Mouse (Mus musculus) heart, embryonic 15.5 days (tissue): ENCODE measurements around the gene Espn. TPM values are rescaled to one million over a fixed set of nuclear protein-coding genes. Genes with fewer than 3 reads are reported as not detected.

Experiments
- ATAC-seq: fragments of 200-750 bp; cut with Nextera tagmentation; replicated peaks from 2 replicates; pipeline ENCODE4 v1.8.0; 2017; ENCODE audit warnings: low read depth, moderate TSS enrichment; ENCODE audit not compliant: insufficient number of reproducible peaks, insufficient read depth, low FRiP score
- H3K27ac ChIP-seq: fragments of 300-500 bp; sonication (generic); 2 replicates; pipeline ENCODE4 v1.5.1; 2015; ENCODE audit warnings: mild to moderate bottlenecking, inconsistent platforms
- H3K27me3 ChIP-seq: fragments of 300-500 bp; sonication (generic); 2 replicates; pipeline ENCODE4 v1.6.1; 2015; ENCODE audit warnings: inconsistent platforms
- H3K36me3 ChIP-seq: fragments of 300-500 bp; sonication (generic); 2 replicates; pipeline ENCODE4 v1.6.1; 2015; ENCODE audit warnings: mild to moderate bottlenecking, inconsistent platforms
- H3K4me1 ChIP-seq: fragments of 300-500 bp; sonication (generic); replicated peaks from 2 replicates; pipeline ENCODE4 v1.6.1; 2015; ENCODE audit warnings: inconsistent platforms
- H3K4me2 ChIP-seq: fragments of 300-500 bp; sonication (generic); 2 replicates; pipeline ENCODE4 v1.6.1; 2015; ENCODE audit warnings: inconsistent platforms, mild to moderate bottlenecking, moderate library complexity
- H3K4me3 ChIP-seq: fragments of 300-500 bp; sonication (generic); 2 replicates; pipeline ENCODE4 v1.5.1; 2015; ENCODE audit warnings: mild to moderate bottlenecking, inconsistent platforms
- H3K9ac ChIP-seq: fragments of 300-500 bp; sonication (generic); 2 replicates; pipeline ENCODE4 v1.6.1; 2015; ENCODE audit warnings: mild to moderate bottlenecking, inconsistent platforms
- H3K9me3 ChIP-seq: fragments of 300-500 bp; sonication (generic); replicated peaks from 2 replicates; pipeline ENCODE4 v1.6.1; 2016; ENCODE audit warnings: inconsistent platforms
- WGBS: fragments of 180-500 bp; shearing (Covaris S2); methylation state at CpG from one replicate; pipeline ENCODE4 v1.1.7; 2015; ENCODE audit warnings: mixed read lengths; 5-methylcytosine and 5-hydroxymethylcytosine counted together
- polyA plus RNA-seq: library from polyadenylated mRNA; unstranded; fragments of >200 nt; fragmentation: Nextera tagmentation; extraction: Ambion mirVana; gene quantifications from 2 replicates; pipeline ENCODE4 v1.2.1, GENCODE M21; 2015

The Espn gene
- polyA plus RNA-seq, 1 experiment from 2014 or later, result 0.93 TPM

DNA sequence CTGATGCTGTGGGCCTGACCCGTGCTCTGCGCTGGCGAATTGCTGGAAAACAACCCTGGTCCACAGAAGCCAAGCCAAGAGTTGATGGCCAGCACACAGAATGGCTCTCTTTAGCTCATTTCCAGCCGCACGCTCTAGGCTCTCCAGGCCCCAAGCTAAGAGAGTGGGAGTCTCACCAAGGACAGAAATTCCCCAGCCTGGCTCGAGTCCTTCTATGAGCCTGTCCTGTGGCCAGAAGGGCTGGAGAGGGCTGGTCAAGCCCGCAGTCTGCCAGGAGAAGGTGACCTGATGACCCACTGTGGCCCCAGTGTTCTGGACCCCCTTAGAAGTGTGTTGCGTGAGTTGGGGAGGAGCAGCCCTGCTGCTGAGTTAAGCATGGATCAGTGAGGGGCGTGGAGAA, 75.0 kb downstream of the Espn start:
- ATAC-seq, result no peak
- H3K4me1 ChIP-seq, result peaks cover 11% of the 10 kb centered on the region
- H3K27ac ChIP-seq, result no peak overlapping the region
- 82% methylated on average over 9 of the region's 9 CpGs for WGBS
- H3K4me3 ChIP-seq, result no peak overlapping the region
- no peak overlapping the region for H3K4me2 ChIP-seq
- H3K27me3 ChIP-seq, result no peaks in the 10 kb centered on the region; the same call in 1 of the 2 replicates
- no peaks in the 10 kb centered on the region for H3K36me3 ChIP-seq
- H3K9ac ChIP-seq, result no peak overlapping the region
- no peaks in the 10 kb centered on the region for H3K9me3 ChIP-seq

DNA sequence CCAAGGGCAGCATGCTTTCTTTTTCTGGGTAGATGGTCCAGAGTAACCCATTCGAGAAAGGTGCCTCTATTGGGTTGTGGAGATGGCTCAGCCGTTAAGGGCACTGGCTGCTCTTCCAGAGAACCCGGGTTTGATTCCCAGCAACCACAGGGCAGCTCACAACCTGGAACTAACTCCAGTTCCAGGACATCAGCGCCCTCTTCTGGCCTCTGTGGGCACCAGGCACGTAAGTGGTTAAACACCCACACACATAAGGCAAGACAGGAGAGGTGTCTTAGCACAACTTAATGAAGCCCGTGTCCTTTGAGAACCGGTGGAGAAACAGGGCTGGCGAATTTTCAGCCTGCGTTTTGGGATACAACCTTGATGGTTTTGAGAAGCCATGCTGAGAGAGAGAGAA, 77.6 kb downstream of the Espn start:
- H3K36me3 ChIP-seq, result no peaks in the 10 kb centered on the region
- no peaks in the 10 kb centered on the region; the same call in 1 of the 2 replicates for H3K27me3 ChIP-seq
- no peak overlapping the region for H3K4me3 ChIP-seq
- peaks cover 22% of the 10 kb centered on the region for H3K4me1 ChIP-seq
- 87% methylated on average over 9 of the region's 9 CpGs for WGBS
- H3K9me3 ChIP-seq, result no peaks in the 10 kb centered on the region
- no peak overlapping the region for H3K9ac ChIP-seq
- no peak for ATAC-seq
- H3K4me2 ChIP-seq, result no peak overlapping the region
- H3K27ac ChIP-seq, result no peak overlapping the region

DNA sequence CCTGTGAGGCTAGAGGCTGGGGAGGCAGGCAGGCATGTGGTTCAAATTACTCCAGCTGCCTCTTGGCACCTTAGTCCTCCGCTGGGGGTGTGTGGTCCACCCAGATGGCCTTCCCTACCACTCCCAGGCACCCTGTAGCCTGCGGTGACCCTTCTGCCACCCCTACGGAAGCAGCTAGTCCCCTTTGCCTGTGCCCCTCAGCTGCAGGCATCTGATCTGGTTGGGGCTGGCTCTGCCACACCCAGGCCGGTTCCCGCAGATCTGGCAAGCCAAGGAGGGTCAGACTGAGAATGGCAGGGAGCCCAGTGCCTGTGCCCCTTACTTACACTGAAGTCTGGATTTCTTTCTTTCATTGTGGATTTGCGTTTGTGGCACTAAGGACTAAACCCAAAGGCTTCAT, 78.5 kb downstream of the Espn start:
- peaks cover 22% of the 10 kb centered on the region for H3K4me1 ChIP-seq
- 80% methylated on average over 6 of the region's 6 CpGs for WGBS
- no peaks in the 10 kb centered on the region for H3K9me3 ChIP-seq
- no peak overlapping the region for H3K4me2 ChIP-seq
- ATAC-seq, result no peak
- no peak overlapping the region for H3K9ac ChIP-seq
- no peak overlapping the region for H3K4me3 ChIP-seq
- H3K27me3 ChIP-seq, result no peaks in the 10 kb centered on the region; the same call in 1 of the 2 replicates
- H3K36me3 ChIP-seq, result no peaks in the 10 kb centered on the region
- H3K27ac ChIP-seq, result no peak overlapping the region

DNA sequence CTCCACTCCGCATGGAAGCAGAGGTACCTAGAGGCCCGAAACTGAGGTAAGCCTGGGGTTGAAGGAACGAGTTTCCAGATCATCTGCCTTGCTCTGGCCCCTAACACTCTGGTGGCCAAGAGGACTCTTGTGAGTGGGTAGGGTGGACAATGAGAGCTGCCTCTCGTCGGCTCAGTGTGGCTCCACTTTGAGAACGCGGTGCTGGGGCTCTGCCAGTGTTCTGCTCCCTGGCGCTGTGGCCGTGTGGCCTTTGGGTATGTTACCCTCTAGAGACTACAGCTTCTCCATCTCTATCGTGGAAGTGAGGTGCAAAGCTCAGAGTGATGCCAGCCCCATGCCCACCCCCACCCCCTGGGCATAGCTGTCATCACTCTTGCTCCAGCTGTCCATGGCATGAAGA, 79.5 kb downstream of the Espn start:
- no peak overlapping the region for H3K4me3 ChIP-seq
- H3K9ac ChIP-seq, result no peak overlapping the region
- H3K9me3 ChIP-seq, result no peaks in the 10 kb centered on the region
- no peak overlapping the region for H3K4me2 ChIP-seq
- peaks cover 22% of the 10 kb centered on the region for H3K4me1 ChIP-seq
- no peaks in the 10 kb centered on the region; the same call in 1 of the 2 replicates for H3K27me3 ChIP-seq
- no peak for ATAC-seq
- no peak overlapping the region for H3K27ac ChIP-seq
- no peaks in the 10 kb centered on the region for H3K36me3 ChIP-seq
- 60% methylated on average over 10 of the region's 10 CpGs for WGBS

DNA sequence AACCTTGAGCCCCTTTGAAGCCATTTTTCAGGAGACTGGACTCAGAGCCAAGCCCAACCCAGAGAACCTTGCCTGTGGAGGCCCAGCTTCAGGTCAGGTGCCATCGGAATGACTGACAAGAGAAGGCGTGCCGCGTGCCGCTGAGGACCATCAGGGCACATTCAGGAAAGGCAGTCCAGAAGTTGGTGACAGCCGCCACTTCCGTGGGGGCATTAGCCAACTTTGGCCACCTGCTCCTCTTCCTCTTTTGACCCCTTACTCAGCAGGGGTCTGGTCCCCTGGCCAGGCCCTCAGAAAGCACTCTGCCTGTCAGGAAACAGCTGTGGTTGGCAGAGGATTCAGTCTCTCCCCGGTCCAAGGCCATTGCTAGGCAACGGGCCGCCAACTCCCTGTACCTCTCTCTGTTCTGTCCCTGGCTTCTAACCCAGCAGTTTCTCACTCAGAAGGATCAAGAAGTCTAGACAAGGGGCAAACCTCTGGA, 80.0 kb downstream of the Espn start, which contains the start of gene Plekhg5:
Gene Plekhg5, plus strand, starts transcription at position 378 of the 481 bp plus-strand sequence.
- H3K36me3 ChIP-seq, result no peaks in the 10 kb centered on the region
- no peaks in the 10 kb centered on the region; the same call in 1 of the 2 replicates for H3K27me3 ChIP-seq
- H3K9ac ChIP-seq, result no peak within 1 kb of the TSS
- H3K4me1 ChIP-seq, result peaks cover 22% of the 10 kb centered on the region
- H3K27ac ChIP-seq, result no peak within 1 kb of the TSS
- H3K9me3 ChIP-seq, result no peaks in the 10 kb centered on the region
- WGBS, result 43% methylated on average over 10 of the region's 10 CpGs
- ATAC-seq, result 0 out of 2 replicates have a peak, but pooled peaks have one; percentile 33
- no peak within 1 kb of the TSS for H3K4me2 ChIP-seq
- no peak within 1 kb of the TSS for H3K4me3 ChIP-seq

DNA sequence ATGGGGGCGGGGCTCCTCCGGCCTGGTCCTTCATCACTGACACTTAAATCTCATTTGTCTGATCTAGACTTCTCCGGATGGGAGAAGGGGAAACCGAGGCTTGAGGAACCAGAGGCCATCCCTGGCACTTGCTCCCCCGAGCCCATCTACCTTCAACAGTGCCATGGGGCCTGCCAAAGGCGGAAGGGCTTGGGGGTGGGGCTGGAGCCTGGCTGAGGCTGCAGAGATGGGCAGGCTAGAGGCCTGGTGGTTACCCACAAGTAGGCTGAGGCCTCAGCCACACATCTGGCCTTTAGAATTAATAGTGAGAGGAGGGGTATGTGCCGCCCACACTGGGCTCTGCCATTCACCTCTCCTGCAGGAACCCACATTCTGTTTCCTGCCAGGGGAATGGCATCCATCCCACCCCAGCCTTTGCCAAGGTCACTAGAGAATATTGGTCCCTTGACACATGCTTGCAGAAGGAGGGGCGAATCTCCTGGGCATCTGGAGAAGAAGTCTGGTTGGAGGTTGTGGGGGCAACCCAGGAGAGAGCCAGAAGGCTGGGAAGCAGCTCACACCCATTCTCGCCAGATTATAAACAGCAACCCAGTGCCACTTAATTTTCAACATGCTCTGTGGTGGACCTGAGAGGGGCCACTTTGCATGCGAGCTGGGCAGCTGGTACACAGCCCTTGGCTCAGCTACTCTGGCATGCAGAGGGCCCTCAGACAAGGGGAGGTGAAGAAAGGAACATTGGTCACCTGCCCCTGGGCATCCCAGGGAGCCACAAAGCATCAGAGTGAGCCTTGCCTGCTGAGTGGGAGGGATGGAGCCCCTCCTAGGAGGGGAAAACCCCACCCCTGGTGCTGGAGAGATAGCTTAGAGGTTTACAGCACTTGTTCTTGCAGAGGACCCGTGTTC, 81.4 kb downstream of the Espn start:
- 68% methylated on average over 11 of the region's 11 CpGs for WGBS
- no peaks in the 10 kb centered on the region; the same call in 1 of the 2 replicates for H3K27me3 ChIP-seq
- H3K9ac ChIP-seq, result no peak overlapping the region
- no peak overlapping the region for H3K4me2 ChIP-seq
- H3K4me1 ChIP-seq, result peaks cover 22% of the 10 kb centered on the region
- H3K9me3 ChIP-seq, result no peaks in the 10 kb centered on the region
- no peak overlapping the region for H3K4me3 ChIP-seq
- ATAC-seq, result no peak
- no peak overlapping the region for H3K27ac ChIP-seq
- no peaks in the 10 kb centered on the region for H3K36me3 ChIP-seq

Other genes with a start within 250 kb of the Espn start
- gene Dnajc11, start 218.7 kb downstream of the Espn start, polyA plus RNA-seq, result 45.4 and 56.4 TPM in 2 replicates
- gene Thap3, start 163.4 kb downstream of the Espn start, polyA plus RNA-seq, result 26.3 and 34.4 TPM in 2 replicates
- gene Phf13, start 156.1 kb downstream of the Espn start, polyA plus RNA-seq, result 15.2 and 20.7 TPM in 2 replicates
- gene Klhl21, start 143.6 kb downstream of the Espn start, polyA plus RNA-seq, result 26.1 and 30.9 TPM in 2 replicates
- 10.6 and 14.1 TPM in 2 replicates for gene Zbtb48, start 124.7 kb downstream of the Espn start, polyA plus RNA-seq
- 0.25 and 0.46 TPM in 2 replicates for gene Tas1r1, start 113.8 kb downstream of the Espn start, polyA plus RNA-seq
- gene Nol9, start 113.0 kb downstream of the Espn start, polyA plus RNA-seq, result 13.9 and 20.7 TPM in 2 replicates
- gene Plekhg5, start 79.9 kb downstream of the Espn start, polyA plus RNA-seq, result 11.1 and 14.1 TPM in 2 replicates
- gene Tnfrsf25, start 36.4 kb downstream of the Espn start, polyA plus RNA-seq, result 0.94 and 1.6 TPM in 2 replicates
- 0.23 TPM in 1 of 2 replicates, not detected in the other for gene Hes2, start 6.5 kb upstream of the Espn start, polyA plus RNA-seq
- gene Acot7, start 25.8 kb upstream of the Espn start, polyA plus RNA-seq, result 58.4 and 73.4 TPM in 2 replicates
- 11.2 and 13.2 TPM in 2 replicates for gene Gpr153, start 121.9 kb upstream of the Espn start, polyA plus RNA-seq
- not detected in 2 replicates for gene Hes3, start 139.3 kb upstream of the Espn start, polyA plus RNA-seq
- gene Icmt, start 144.9 kb upstream of the Espn start, polyA plus RNA-seq, result 15.3 and 20.3 TPM in 2 replicates
- 98.4 and 103 TPM in 2 replicates for gene Rnf207, start 166.6 kb upstream of the Espn start, polyA plus RNA-seq
- 180 and 243 TPM in 2 replicates for gene Rpl22, start 173.4 kb upstream of the Espn start, polyA plus RNA-seq
- gene Chd5, start 186.3 kb upstream of the Espn start, polyA plus RNA-seq, result 0.06 and 0.22 TPM in 2 replicates